Mouse (Mus musculus) kidney, embryonic 16.5 days (tissue): Measurements from ENCODE around the gene Cdc6. TPM values are rescaled to one million over a fixed set of nuclear protein-coding genes. Genes with fewer than 3 reads are reported as not detected.
"Not testable (repeated sequence)": the region's sequence is repeated elsewhere in the genome, so short reads cannot be mapped to it uniquely, and the experiment has no call there.

Experiments
- ATAC-seq: fragments of 200-750 bp; cut with Nextera tagmentation; 2 replicates; pipeline ENCODE4 v1.8.0; 2017; ENCODE audit warnings: moderate TSS enrichment; ENCODE audit not compliant: low FRiP score, low TSS enrichment
- H3K27ac ChIP-seq: fragments of 300-500 bp; sonication (generic); 2 replicates; pipeline ENCODE4 v1.5.1; 2014; ENCODE audit warnings: low read length
- H3K27me3 ChIP-seq: fragments of 300-500 bp; sonication (generic); 2 replicates; pipeline ENCODE4 v1.6.1; 2014; ENCODE audit warnings: low read length, control low read depth, mixed read lengths; ENCODE audit not compliant: insufficient read depth
- H3K36me3 ChIP-seq: fragments of 300-500 bp; sonication (generic); 2 replicates; pipeline ENCODE4 v1.6.1; 2014; ENCODE audit warnings: low read length, control low read depth, mixed read lengths; ENCODE audit not compliant: insufficient read depth
- H3K4me1 ChIP-seq: fragments of 300-500 bp; sonication (generic); 2 replicates; pipeline ENCODE4 v1.6.1; 2014; ENCODE audit warnings: low read length, control low read depth, mixed read lengths; ENCODE audit not compliant: insufficient read depth
- H3K4me2 ChIP-seq: fragments of 300-500 bp; sonication (generic); replicated peaks from 2 replicates; pipeline ENCODE4 v1.6.1; 2014; ENCODE audit warnings: low read depth, low read length
- H3K4me3 ChIP-seq: fragments of 300-500 bp; sonication (generic); 2 replicates; pipeline ENCODE4 v1.5.1; 2014; ENCODE audit warnings: mild to moderate bottlenecking, low read length
- H3K9ac ChIP-seq: fragments of 300-500 bp; sonication (generic); replicated peaks from 2 replicates; pipeline ENCODE4 v1.6.1; 2014; ENCODE audit warnings: low read length
- H3K9me3 ChIP-seq: fragments of 300-500 bp; sonication (generic); 2 replicates; pipeline ENCODE4 v1.6.1; 2016; ENCODE audit warnings: low read length, control low read depth
- WGBS: fragments of 180-500 bp; shearing (Covaris S2); extraction: QIAGEN DNeasy Blood & Tissue Kit; methylation state at CpG from one replicate; pipeline ENCODE4 v1.1.7; 2014; 5-methylcytosine and 5-hydroxymethylcytosine counted together
- polyA plus RNA-seq: library from polyadenylated mRNA; unstranded; fragments of >200 nt; fragmentation: Nextera tagmentation; extraction: Ambion mirVana; gene quantifications from 2 replicates; pipeline ENCODE4 v1.2.1, GENCODE M21; 2015

The Cdc6 gene
- polyA plus RNA-seq, 1 experiment from 2014 or later, result 36.2 TPM

DNA sequence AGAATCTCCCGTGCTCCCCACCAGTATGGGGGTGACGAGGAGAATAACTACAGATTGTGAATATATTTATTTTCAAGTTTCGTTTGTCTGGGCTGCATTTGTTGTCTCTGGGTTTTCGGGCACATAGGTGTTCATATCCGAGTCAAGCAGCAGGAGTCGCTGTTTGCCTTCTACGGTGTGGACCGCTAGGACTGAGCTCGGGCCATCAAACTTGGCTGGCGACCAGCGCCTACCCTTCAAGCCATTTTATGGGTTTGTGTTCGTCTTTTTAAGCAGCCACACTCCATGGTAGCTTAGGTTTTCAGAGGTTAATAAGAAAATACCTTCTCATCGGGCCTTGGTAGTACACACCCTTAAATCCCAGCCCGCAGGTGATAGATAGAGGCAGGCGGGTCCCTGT, 14.2 kb downstream of the Cdc6 start:
- not testable (repeated sequence) for ATAC-seq, H3K27me3 ChIP-seq, H3K4me3 ChIP-seq, H3K9me3 ChIP-seq, H3K4me2 ChIP-seq, H3K9ac ChIP-seq, H3K27ac ChIP-seq
- H3K4me1 ChIP-seq, result peaks cover 49% of the 10 kb centered on the region
- H3K36me3 ChIP-seq, result peaks cover 31% of the 10 kb centered on the region
- 45% methylated on average over 15 of the region's 15 CpGs for WGBS

DNA sequence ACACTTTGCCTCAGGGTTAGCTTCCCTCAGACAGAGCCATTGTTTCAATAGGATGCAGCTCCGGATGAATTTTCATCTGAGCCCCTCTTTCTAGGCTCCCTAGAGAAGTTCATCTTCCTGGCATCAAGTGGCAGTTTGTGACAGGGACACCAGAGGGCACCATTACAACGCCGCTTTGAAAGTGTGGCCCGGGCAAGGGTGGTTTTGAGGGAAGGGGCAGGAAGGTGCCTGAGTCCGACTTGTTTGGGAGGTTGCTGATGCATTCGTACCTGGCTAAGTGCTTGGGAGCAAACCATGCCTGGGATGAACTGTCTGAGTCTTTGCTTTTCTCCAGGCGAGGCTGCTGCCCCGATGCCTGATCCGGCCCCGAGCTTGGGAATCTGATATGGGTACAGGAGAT, 14.7 kb downstream of the Cdc6 start:
- H3K36me3 ChIP-seq, result peaks cover 26% of the 10 kb centered on the region
- H3K4me1 ChIP-seq, result peaks cover 50% of the 10 kb centered on the region
- peak overlapping the region; percentile 92 for H3K27ac ChIP-seq
- not testable (repeated sequence) for H3K27me3 ChIP-seq, H3K4me2 ChIP-seq, H3K4me3 ChIP-seq, H3K9me3 ChIP-seq, H3K9ac ChIP-seq
- 28% methylated on average over 10 of the region's 10 CpGs for WGBS
- peak; percentile 24; the same call in 1 of the 2 replicates for ATAC-seq

DNA sequence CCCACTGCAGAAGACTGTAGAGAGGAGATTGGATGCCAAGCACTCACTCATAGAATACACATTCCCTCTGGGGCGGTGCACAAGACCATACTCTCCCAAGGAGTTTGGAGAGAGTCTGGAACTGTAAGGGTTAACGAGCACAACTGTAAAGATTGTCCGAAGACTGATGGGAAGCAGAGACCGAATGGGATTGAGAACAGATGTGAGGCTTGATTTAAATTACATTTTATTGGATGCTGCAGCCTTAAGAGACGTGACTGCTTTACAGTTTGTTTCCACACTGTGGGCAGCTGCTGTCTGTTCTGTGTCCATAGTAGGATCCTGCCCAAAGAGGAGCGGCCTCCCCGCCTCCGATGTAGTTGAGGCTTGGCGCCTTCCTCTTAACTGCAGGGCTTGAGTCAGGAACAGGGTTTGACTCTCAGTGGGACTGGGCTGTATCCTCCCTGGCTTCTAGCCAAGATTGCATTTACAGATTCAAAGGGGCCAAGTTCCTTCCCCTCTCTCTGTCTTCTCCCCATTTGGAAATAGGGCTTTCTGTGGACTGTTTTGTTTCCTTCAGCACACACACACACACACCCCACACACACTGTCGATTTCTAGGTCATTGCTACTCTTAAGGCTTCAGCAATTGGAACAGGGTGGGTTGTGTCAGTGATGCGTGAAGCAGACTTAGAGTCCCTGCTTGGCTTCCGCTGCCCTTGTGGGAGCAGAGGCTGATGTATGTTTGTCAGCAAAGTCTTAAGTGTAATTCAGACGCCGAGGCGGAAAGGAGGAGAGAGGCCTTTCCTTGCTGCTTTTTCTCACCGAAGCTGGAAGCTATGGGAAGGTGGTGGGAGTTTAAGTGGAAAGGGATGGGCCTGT, 15.5 kb downstream of the Cdc6 start:
- not testable (repeated sequence) for H3K9ac ChIP-seq, H3K9me3 ChIP-seq, H3K4me2 ChIP-seq, H3K27me3 ChIP-seq, H3K4me3 ChIP-seq
- Histone ChIP-seq H3K4me1 (peaks cover 54% of the 10 kb centered on the region), H3K27ac (peak overlapping the region; percentile 92), H3K36me3 (peaks cover 23% of the 10 kb centered on the region)
- 29% methylated on average over 16 of the region's 16 CpGs for WGBS
- ATAC-seq, result peak; percentile 72

DNA sequence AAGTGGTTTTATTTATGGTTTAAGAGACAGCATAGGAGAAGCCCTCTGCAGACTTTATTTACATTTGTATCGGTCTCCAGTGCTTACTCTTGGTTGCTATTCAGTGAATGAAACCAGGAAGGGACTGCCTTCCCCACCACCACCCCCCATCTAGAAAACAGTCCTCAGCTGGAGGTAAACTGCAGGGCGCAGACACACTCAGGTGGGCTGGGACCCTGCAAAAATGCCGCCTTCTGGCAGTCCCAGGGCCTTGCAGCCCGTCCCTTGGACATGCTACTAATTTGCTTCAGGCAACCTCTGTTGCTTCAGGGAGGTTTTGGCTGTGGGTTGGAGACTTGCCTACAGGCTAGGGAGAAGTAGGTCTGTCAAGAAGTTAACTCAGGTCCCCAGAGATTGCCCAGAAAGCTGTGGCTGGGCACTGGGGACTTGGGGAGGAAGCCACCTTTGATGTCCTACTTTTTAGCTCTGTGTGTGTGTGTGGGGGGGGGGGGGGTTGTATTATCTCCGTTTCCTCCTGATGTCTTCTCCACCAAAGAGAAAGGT, 17.1 kb downstream of the Cdc6 start:
- H3K27me3 ChIP-seq, result no peaks in the 10 kb centered on the region
- H3K4me3 ChIP-seq, result no peak overlapping the region
- H3K4me2 ChIP-seq, result no peak overlapping the region
- no peaks in the 10 kb centered on the region for H3K9me3 ChIP-seq
- 51% methylated on average over 5 of the region's 5 CpGs for WGBS
- peak overlapping the region; percentile 92 for H3K27ac ChIP-seq
- no peak for ATAC-seq
- H3K4me1 ChIP-seq, result peaks cover 71% of the 10 kb centered on the region
- peaks cover 12% of the 10 kb centered on the region for H3K36me3 ChIP-seq
- H3K9ac ChIP-seq, result peak overlapping the region; percentile 29; the same call in 1 of the 2 replicates

DNA sequence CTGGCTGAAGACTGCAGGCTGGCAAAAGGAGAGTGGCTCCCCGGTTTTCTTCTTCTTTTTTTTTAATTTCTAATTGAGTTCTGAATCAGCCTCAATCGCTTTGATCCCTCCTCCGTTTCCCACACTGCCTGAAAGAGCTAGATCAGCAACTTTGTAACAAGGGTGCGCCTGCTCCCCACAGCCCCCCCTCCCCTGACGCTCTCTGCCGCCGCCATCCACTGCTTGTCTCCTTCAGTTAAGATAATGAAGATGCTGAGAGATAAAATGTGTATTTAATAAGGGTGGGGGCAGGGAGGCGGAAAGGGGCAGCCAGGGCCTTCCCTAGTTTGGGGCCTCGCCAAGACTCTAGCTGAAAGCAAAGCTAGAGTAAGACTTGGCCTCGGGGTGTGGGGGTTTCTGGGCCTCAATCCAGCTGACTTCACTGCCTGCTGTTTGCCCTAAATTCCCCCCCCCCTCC, 17.7 kb downstream of the Cdc6 start:
- Histone ChIP-seq H3K4me3 (no peak overlapping the region), H3K9ac (peak overlapping the region; percentile 55)
- no peak for ATAC-seq

DNA sequence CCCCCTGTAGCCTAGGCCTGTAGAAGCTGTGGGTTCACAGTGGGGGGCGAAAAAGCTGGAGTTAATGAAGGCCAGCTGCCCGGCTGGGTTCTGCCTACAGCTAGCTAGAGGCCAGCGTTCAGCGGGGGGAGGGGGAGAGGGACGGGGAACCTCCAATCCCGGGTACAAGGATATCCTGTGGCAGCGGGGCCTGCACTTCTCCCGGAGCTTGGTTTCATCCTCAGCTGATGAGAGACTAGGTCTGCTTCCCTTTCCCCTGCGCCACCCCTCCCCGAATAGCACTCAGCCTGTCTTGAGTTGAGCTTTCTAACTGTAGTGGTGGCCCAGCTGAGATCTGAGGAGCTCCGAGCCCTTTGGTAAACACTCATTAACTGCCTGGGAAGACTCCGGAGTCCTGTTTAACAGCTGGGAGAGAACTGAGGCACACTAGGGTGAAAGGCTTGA, 18.3 kb downstream of the Cdc6 start:
- H3K27ac ChIP-seq, result peak overlapping the region; percentile 92
- peaks cover 82% of the 10 kb centered on the region for H3K4me1 ChIP-seq
- peak; percentile 16; the same call in 1 of the 2 replicates for ATAC-seq
- peak overlapping the region; percentile 2; the same call in 1 of the 2 replicates for H3K4me3 ChIP-seq
- peak overlapping the region; percentile 55 for H3K9ac ChIP-seq
- peak overlapping the region; percentile 40 for H3K4me2 ChIP-seq
- no peaks in the 10 kb centered on the region for H3K9me3 ChIP-seq
- H3K27me3 ChIP-seq, result no peaks in the 10 kb centered on the region
- WGBS, result 3% methylated on average over 12 of the region's 12 CpGs
- peaks cover 4% of the 10 kb centered on the region for H3K36me3 ChIP-seq

More for the DNA sequence above, 17.7 kb downstream of the Cdc6 start:
- peak overlapping the region; percentile 40; the same call in 1 of the 2 replicates for H3K4me2 ChIP-seq
- H3K9me3 ChIP-seq, result no peaks in the 10 kb centered on the region
- 15% methylated on average over 10 of the region's 10 CpGs for whole genome bisulfite sequencing
- H3K27me3 ChIP-seq, result no peaks in the 10 kb centered on the region
- H3K36me3 ChIP-seq, result peaks cover 7% of the 10 kb centered on the region
- H3K4me1 ChIP-seq, result peaks cover 77% of the 10 kb centered on the region
- H3K27ac ChIP-seq, result peak overlapping the region; percentile 92

DNA sequence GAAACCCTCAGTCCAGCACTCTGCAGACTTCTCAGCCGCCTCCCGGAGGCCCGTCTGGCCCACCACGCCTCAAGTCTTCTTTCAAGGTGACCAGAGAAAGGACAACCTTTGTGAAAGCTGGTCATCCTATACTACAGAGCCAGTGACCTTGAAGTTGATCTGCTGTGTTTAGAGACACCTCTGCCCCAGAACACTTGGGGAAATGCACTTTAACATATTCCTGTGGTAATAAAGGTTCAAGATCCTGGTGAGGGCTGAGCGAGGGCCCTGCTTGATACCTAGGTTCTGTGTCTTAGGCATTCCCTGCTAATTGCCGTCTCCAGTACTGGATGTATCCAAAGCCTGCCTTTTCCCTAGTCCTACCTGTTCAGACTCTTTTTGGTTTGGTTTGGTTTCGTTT, 19.0 kb downstream of the Cdc6 start:
- H3K4me3 ChIP-seq, result no peak overlapping the region
- peaks cover 89% of the 10 kb centered on the region for H3K4me1 ChIP-seq
- H3K4me2 ChIP-seq, result no peak overlapping the region
- no peaks in the 10 kb centered on the region for H3K27me3 ChIP-seq
- peak overlapping the region; percentile 92 for H3K27ac ChIP-seq
- 70% methylated on average over 7 of the region's 7 CpGs for WGBS
- ATAC-seq, result no peak
- H3K36me3 ChIP-seq, result no peaks in the 10 kb centered on the region
- no peaks in the 10 kb centered on the region for H3K9me3 ChIP-seq
- peak overlapping the region; percentile 55; the same call in 1 of the 2 replicates for H3K9ac ChIP-seq

DNA sequence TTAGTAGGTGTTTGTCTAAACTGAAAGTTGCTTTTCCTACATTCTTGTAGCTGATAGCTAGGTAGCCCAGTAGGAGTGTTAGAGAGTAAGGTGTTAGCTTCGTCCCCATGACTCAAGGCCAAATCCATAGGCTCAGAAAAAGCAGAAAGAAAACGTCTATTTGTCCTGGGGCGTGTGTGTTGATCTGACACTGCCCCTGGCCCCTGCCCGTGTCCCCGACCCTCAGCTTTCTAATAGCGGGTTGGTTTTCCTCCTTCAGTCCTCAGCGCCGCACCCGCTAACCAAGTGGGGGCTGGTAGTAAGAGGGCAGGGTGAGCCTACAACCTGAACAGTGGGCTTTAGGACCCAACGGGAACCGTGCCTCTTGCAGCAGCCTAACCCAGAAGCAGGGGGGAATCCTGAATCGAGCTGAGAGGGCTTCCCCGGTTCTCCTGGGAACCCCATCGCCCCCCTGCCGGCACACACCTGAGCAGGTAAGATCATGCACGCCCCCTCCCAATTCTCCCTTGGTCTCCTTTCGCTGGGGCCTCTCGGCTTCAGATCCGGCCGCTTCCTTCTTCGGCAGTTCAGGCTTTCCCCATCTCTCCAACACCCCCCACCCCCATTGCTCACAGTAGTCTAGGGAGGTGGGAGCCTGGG, 20.0 kb downstream of the Cdc6 start, which contains the start of gene Rara:
Rara (plus strand) TSS at position 381 of the 639 bp plus-strand sequence.
- Histone ChIP-seq H3K4me3 (peak within 1 kb of the TSS; percentile 59), H3K9me3 (no peaks in the 10 kb centered on the region), H3K36me3 (no peaks in the 10 kb centered on the region), H3K27ac (peak within 1 kb of the TSS; percentile 92), H3K9ac (peak within 1 kb of the TSS; percentile 78), H3K27me3 (no peaks in the 10 kb centered on the region), H3K4me2 (peak within 1 kb of the TSS; percentile 69), H3K4me1 (peaks cover 92% of the 10 kb centered on the region)
- WGBS, result 7% methylated on average over 21 of the region's 21 CpGs
- no peak for ATAC-seq

DNA sequence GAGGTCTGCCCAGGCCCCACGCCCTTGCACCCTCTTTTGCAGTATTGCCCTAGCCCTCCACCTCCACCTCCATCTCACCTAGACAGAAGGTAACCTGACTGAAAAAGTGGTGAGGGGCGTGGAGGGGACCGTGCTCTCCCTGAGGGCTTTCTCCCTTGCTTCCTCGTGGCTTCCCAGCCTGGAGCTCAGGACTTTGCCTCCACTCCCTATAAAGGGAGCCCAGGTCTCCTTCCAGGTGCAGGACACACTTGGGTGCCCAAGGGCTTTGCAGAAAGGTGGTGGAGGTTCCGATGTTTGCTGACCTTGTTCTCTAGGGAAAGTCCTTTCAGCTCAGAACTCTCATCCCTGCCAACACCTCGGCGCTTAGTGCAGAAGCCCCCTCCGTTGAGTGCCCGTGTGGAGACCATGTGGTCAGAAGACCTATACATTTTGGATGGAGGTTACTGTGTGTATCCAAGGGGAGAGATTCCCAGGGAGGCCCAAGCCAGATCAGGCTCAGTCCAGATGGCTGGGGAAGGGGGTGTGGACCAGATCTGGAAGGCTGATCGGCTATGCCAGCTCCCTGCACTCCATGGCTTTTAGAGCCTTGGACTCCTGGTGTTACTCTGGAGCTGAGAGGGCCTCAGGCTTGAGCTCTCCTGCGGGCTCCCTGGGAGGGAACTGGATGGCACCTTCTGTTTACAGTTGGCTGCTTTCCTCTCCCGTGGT, 20.7 kb downstream of the Cdc6 start:
- peaks cover 93% of the 10 kb centered on the region for H3K4me1 ChIP-seq
- ATAC-seq, result no peak
- 10% methylated on average over 12 of the region's 12 CpGs for WGBS
- H3K36me3 ChIP-seq, result no peaks in the 10 kb centered on the region
- H3K27me3 ChIP-seq, result no peaks in the 10 kb centered on the region
- H3K9me3 ChIP-seq, result no peaks in the 10 kb centered on the region
- H3K27ac ChIP-seq, result peak overlapping the region; percentile 50
- peak overlapping the region; percentile 59 for H3K4me3 ChIP-seq
- H3K4me2 ChIP-seq, result peak overlapping the region; percentile 69
- peak overlapping the region; percentile 78 for H3K9ac ChIP-seq
